Mouse (Mus musculus) midbrain, embryonic 13.5 days (tissue): ENCODE measurements around the gene Btbd6. TPM values are rescaled to one million over a fixed set of nuclear protein-coding genes. Genes with fewer than 3 reads are reported as not detected.

Experiments
- ATAC-seq: fragments of 200-750 bp; cut with Nextera tagmentation; 2 replicates; pipeline ENCODE4 v1.8.0; 2017; ENCODE audit warnings: mild to moderate bottlenecking, moderate TSS enrichment, moderate library complexity
- H3K27ac ChIP-seq: fragments of 300-500 bp; sonication (generic); 2 replicates; pipeline ENCODE4 v1.5.1; 2015; ENCODE audit warnings: inconsistent platforms, mild to moderate bottlenecking, moderate library complexity
- H3K27me3 ChIP-seq: fragments of 300-500 bp; sonication (generic); 2 replicates; pipeline ENCODE4 v1.6.1; 2015; ENCODE audit warnings: mild to moderate bottlenecking, inconsistent platforms
- H3K36me3 ChIP-seq: fragments of 300-500 bp; sonication (generic); 2 replicates; pipeline ENCODE4 v1.6.1; 2015; ENCODE audit warnings: mild to moderate bottlenecking, inconsistent platforms
- H3K4me1 ChIP-seq: fragments of 300-500 bp; sonication (generic); replicated peaks from 2 replicates; pipeline ENCODE4 v1.6.1; 2015; ENCODE audit warnings: inconsistent platforms
- H3K4me2 ChIP-seq: fragments of 300-500 bp; sonication (generic); replicated peaks from 2 replicates; pipeline ENCODE4 v1.6.1; 2015; ENCODE audit warnings: moderate library complexity, mild to moderate bottlenecking, inconsistent platforms
- H3K4me3 ChIP-seq: fragments of 300-500 bp; sonication (generic); replicated peaks from 2 replicates; pipeline ENCODE4 v1.5.1; 2015; ENCODE audit warnings: mild to moderate bottlenecking, inconsistent platforms
- H3K9ac ChIP-seq: fragments of 300-500 bp; sonication (generic); replicated peaks from 2 replicates; pipeline ENCODE4 v1.6.1; 2015; ENCODE audit warnings: mild to moderate bottlenecking, inconsistent platforms
- H3K9me3 ChIP-seq: fragments of 300-500 bp; sonication (generic); 2 replicates; pipeline ENCODE4 v1.6.1; 2016; ENCODE audit warnings: mild to moderate bottlenecking, inconsistent platforms
- WGBS: fragments of 180-500 bp; shearing (Covaris S2); methylation state at CpG from one replicate; pipeline ENCODE4 v1.1.7; 2015; 5-methylcytosine and 5-hydroxymethylcytosine counted together
- polyA plus RNA-seq: library from polyadenylated mRNA; unstranded; fragments of >200 nt; fragmentation: Nextera tagmentation; extraction: Ambion mirVana; gene quantifications from 2 replicates; pipeline ENCODE4 v1.2.1, GENCODE M21; 2015

Gene Btbd6
- polyA plus RNA-seq, 1 experiment from 2014 or later = 37.8 TPM

DNA sequence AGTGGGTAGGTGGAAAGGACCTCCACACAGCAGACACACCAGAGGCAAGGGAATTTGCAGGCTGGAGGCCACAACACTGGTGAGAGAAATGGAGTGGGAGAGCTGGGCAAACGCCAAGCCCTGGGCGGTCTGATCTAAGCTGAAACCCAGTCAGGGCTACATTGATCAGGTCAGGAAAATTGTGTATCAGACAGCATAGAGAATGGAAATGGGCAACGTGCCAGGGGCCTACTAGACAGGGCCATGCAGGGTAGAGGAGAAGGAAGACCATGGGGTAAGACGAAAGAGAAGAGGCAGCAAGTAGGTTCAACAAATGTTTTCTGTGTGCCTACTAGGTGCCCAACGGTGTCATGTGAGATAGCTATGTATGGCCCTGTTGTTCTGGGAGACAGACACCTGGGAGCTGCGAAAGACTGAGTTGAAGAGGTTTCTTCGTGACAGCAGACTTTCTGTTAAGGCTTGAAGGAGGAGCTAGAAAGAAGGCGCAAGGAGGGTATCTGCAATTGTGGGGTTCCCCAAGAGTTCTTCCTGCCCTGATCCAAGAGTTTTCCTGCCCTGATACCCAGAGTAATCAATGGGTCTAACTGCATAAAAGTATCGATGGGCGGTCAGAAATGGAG is 35.0 kb upstream of the Btbd6 start:
- H3K27ac ChIP-seq = no peak overlapping the region

DNA sequence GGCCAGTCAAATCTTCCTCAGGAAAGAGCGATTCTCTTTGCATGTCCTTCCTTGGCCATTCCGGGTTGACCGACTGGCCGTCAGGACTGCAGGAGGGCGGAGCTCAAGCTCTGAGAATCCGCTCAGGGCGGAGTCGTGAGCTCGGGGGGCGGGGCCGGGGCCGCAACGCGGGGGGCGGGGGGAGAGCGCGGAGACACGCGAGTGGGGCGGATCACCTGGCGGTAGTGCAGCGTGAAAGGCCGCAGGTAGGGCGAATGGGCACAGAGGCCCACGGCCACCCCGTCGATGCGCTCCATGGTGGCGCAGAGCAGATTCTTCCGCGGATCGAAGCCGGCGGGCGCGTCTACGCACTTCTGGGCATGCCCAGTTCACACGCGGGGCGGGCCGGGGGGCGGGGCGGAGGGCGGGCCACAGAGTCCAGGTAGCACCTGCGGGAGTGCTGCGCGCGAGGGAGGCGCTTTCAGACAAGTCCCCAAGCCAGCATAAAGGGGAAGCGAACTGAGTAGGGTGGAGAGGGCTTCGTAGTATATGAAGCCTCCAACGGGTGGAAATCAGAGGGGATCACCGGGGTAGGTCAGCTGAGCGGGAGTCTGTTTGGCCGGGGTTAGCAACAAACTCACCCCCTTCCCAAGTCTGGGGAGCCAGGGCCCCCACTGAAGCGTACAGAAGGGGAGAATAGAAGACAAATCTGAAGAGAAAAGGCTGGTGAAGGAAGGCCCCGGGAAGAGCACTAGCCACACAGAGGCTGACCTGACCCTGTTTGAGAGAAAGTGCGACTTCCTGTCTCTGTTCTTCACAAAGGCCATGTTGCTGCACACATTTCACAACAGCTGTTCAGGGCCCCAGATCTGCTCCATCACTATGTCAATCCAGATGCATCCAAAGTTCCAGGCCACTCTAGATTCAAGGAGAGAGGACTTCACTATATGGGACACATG is 34.2 kb upstream of the Btbd6 start, which contains the start of gene Nudt14:
Gene Nudt14 (minus strand): TSS at position 349 of the 938 bp plus-strand sequence.
- peak within 1 kb of the TSS; percentile 65 for H3K4me2 ChIP-seq

More for the DNA sequence above, 35.0 kb upstream of the Btbd6 start:
- peak; percentile 9; the same call in 1 of the 2 replicates for ATAC-seq
- peak overlapping the region; percentile 80 for H3K9ac ChIP-seq
- peak overlapping the region; percentile 73 for H3K4me3 ChIP-seq
- 50% methylated on average over 10 of the region's 10 CpGs for WGBS
- H3K4me1 ChIP-seq = peaks cover 41% of the 10 kb centered on the region
- H3K4me2 ChIP-seq = peak overlapping the region; percentile 65
- no peaks in the 10 kb centered on the region for H3K9me3 ChIP-seq
- no peaks in the 10 kb centered on the region for H3K36me3 ChIP-seq
- H3K27me3 ChIP-seq = no peaks in the 10 kb centered on the region

DNA sequence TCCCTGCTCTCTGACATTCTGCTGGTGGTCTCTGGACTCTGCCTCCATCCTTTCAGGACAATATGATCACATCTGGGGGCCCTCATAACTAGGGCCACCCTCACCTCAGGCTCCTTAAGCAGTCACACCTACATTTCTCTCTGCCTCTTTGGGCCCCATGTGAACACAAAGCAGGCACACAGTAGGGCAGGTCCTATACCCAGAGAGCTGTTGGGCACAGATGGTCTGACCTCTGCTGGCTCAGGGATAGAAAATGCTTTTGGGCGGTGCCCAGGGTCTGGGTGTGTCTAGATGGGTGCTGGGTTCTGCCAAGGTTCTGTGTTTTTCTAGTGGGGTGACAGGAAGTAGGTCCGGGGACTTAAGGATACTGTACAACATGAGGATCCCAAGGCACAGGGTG is 32.6 kb upstream of the Btbd6 start:
- 90% methylated on average over 2 of the region's 2 CpGs for WGBS
- Histone ChIP-seq H3K4me3 (no peak overlapping the region), H3K9ac (no peak overlapping the region), H3K27ac (no peak overlapping the region), H3K9me3 (no peaks in the 10 kb centered on the region), H3K4me1 (peaks cover 34% of the 10 kb centered on the region), H3K27me3 (no peaks in the 10 kb centered on the region), H3K4me2 (no peak overlapping the region), H3K36me3 (no peaks in the 10 kb centered on the region)
- no peak for ATAC-seq

More for the DNA sequence above, 34.2 kb upstream of the Btbd6 start, which contains the start of gene Nudt14:
- 3% methylated on average over 54 of the region's 58 CpGs for WGBS
- peak within 1 kb of the TSS; percentile 73 for H3K4me3 ChIP-seq
- H3K27ac ChIP-seq = no peak within 1 kb of the TSS
- H3K9ac ChIP-seq = peak within 1 kb of the TSS; percentile 80
- H3K4me1 ChIP-seq = peaks cover 41% of the 10 kb centered on the region
- H3K9me3 ChIP-seq = no peaks in the 10 kb centered on the region
- H3K36me3 ChIP-seq = no peaks in the 10 kb centered on the region
- peak; percentile 76 for ATAC-seq
- no peaks in the 10 kb centered on the region for H3K27me3 ChIP-seq

DNA sequence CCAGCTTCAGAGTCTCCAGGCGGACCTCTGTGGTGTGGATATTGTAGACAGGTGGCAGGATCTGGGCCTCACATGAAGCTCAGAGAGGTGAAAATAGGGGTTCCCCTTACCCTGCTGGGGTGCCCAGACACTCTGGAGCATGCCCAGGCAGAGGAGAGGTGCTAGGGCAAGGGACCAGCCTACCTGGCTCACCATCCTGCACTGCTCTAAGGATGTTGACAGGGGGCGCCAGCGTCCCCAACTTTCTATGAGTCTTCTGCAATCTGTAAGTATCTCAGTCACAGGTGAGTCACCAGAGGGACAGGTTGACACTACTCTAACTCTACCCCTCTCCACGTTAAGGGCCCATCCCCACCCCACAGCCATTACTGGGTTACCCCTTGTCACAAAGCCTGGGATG is 29.0 kb upstream of the Btbd6 start:
- no peaks in the 10 kb centered on the region for H3K36me3 ChIP-seq
- no peak overlapping the region for H3K4me2 ChIP-seq
- no peaks in the 10 kb centered on the region for H3K9me3 ChIP-seq
- H3K4me1 ChIP-seq = peaks cover 28% of the 10 kb centered on the region
- H3K27me3 ChIP-seq = no peaks in the 10 kb centered on the region
- no peak for ATAC-seq
- H3K4me3 ChIP-seq = no peak overlapping the region
- H3K27ac ChIP-seq = no peak overlapping the region
- H3K9ac ChIP-seq = no peak overlapping the region
- 29% methylated on average over 4 of the region's 4 CpGs for WGBS

DNA sequence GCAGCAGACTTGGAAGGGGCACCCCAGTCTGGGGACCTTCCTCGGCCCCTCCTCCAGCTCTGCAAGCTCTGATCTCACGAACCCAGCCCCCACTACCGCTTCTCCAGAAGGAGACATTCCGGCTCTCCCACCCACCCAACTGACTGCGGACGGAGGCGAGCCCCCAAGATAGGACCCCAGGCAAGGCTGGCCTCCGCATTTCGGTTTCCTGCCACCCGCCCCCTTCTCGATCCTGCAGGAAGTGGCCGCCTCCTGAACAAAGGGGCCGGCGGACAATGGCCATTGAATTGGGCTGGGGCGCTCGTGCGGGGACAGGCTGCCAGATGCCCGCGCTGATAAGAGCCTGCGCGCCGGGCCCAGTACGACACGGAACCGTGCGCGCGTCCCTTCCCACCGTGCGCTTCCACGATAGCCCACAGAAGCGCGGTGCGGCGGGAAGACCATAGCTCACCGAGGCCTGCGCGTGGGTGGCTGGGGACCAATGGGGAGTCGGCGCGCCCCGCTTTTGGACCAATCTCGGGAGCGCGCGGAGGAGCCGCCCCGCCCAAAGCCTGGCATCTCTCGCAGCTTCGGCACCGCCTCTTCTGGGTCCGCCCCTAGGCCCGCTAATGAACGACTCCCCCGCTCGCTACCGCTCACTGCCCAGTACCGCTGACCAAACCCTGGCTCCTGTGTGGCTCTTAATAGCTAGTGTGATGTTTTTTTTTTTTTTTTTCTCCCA is 26.1 kb upstream of the Btbd6 start:
- H3K4me2 ChIP-seq = peak overlapping the region; percentile 80
- no peaks in the 10 kb centered on the region for H3K27me3 ChIP-seq
- peak; percentile 89 for ATAC-seq
- H3K36me3 ChIP-seq = no peaks in the 10 kb centered on the region
- peak overlapping the region; percentile 91 for H3K27ac ChIP-seq
- H3K4me3 ChIP-seq = peak overlapping the region; percentile 52
- H3K9ac ChIP-seq = peak overlapping the region; percentile 82
- H3K4me1 ChIP-seq = peaks cover 26% of the 10 kb centered on the region
- WGBS = under 1% methylated on average over 58 of the region's 58 CpGs
- H3K9me3 ChIP-seq = no peaks in the 10 kb centered on the region

DNA sequence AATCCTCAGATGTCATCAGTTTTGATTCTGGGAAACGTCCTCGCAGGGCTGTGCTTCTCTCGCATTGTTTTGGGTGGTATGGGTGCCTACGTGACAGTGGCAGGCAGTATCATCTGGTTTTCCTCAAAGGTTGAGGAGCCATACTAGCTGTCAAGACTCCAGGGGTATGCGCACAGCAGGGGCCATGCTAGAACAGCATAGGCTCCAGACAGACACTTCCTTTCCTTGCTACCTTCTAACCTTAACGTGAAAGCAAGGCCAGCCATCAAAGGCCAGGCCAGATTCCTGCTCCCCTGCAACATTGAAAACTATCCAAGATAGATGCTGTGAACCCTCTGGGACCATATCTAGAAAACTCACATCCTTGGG is 25.5 kb upstream of the Btbd6 start:
- no peaks in the 10 kb centered on the region for H3K27me3 ChIP-seq
- H3K9me3 ChIP-seq = no peaks in the 10 kb centered on the region
- H3K4me1 ChIP-seq = peaks cover 26% of the 10 kb centered on the region
- peak overlapping the region; percentile 82 for H3K9ac ChIP-seq
- peak overlapping the region; percentile 52 for H3K4me3 ChIP-seq
- H3K4me2 ChIP-seq = peak overlapping the region; percentile 80
- 8% methylated on average over 6 of the region's 6 CpGs for WGBS
- peak overlapping the region; percentile 91 for H3K27ac ChIP-seq
- peak; percentile 44 for ATAC-seq
- H3K36me3 ChIP-seq = no peaks in the 10 kb centered on the region

DNA sequence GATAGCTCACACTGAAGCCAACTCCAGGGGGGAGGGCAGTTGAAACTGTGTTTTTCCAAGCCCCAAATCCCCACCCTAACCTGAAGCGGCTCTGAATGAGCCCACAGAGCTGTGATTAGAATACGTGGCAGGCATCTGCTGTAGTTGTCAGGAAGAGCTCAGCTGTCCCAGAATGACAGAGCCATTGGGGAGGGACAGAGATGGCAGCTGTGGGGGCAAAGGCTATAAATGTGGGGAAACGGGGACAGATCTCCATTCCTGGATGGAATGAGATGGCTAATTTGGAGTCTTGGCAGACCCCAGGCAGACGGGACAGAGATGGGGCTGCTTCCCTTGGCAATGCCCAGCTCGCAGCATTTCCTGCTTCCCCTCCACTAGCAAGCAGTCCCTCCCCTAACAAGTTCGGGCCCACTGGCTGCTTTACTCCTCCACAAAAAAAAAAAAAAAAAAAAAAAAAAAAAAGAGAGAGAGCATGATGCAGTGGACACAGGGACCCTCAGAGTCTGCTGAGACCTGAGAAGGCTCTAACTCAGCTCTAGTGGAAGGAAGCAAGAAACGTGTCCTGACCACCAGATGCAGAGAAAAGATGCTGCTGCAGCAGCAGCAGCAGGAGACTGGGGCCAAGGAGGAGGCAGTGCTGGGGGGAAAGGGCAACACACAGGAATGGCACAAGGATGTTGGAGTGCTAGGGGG is 25.0 kb upstream of the Btbd6 start:
- no peak for ATAC-seq
- 25% methylated on average over 7 of the region's 7 CpGs for WGBS
- Histone ChIP-seq H3K9me3 (no peaks in the 10 kb centered on the region), H3K9ac (peak overlapping the region; percentile 82), H3K4me3 (no peak overlapping the region; the same call in 1 of the 2 replicates), H3K4me2 (peak overlapping the region; percentile 80), H3K4me1 (peaks cover 26% of the 10 kb centered on the region), H3K27me3 (no peaks in the 10 kb centered on the region), H3K27ac (peak overlapping the region; percentile 91), H3K36me3 (no peaks in the 10 kb centered on the region)

DNA sequence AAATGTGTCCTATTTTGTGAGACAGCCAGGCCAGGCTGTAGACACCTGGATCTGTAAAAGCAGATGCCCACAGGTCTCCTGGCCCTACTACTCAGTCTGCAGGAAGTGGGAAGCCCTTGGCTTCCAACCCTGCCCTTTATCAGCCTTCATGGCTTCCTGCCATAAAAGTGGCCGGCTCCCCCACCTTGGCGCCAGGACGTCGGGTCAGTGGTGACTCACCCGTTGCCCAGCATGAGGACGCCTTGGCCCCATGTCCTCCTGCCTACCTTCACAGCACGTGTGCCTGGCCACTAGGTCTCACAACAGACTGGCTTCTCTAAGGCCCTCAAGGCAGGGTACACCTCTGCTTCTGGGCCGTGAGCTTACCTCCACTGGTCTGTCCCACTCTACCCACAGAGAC is 23.8 kb upstream of the Btbd6 start:
- no peak overlapping the region for H3K4me3 ChIP-seq
- H3K9me3 ChIP-seq = no peaks in the 10 kb centered on the region
- no peak overlapping the region for H3K4me2 ChIP-seq
- WGBS = 78% methylated on average over 8 of the region's 8 CpGs
- no peaks in the 10 kb centered on the region for H3K27me3 ChIP-seq
- no peaks in the 10 kb centered on the region for H3K36me3 ChIP-seq
- ATAC-seq = no peak
- H3K27ac ChIP-seq = no peak overlapping the region
- H3K9ac ChIP-seq = no peak overlapping the region
- H3K4me1 ChIP-seq = peaks cover 26% of the 10 kb centered on the region

DNA sequence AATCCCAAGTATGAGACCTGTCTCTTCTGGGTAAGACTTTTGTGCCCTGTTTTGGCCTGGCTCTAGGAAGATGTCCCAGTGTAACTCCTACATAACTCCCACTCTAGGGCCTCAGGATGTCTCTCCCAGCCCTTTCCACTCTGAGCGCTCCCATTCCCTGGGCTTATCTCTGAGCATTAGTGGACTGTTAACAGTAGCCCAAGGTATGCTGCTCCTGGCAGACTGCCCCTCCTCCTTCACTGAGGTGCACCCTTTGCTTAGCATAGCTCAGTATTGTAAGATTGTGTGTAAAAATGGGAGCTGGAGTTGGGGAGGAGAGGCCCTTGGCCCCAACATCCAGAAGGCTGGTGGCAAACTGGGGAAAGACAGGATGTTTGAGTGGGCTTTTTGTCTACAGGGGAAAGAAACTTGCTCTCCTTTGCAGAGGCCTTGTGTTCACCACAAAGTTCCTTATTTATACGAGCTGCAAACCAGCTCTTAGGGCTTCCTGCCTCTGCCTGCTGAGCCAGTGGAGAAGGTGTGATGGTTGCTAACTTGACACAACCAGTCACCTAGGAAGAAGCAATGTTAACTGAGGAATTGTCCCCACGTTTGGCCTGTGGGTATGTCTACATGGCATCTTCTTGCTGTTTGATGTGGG is 23.2 kb upstream of the Btbd6 start:
- no peaks in the 10 kb centered on the region for H3K9me3 ChIP-seq
- ATAC-seq = no peak
- no peak overlapping the region for H3K27ac ChIP-seq
- no peaks in the 10 kb centered on the region for H3K36me3 ChIP-seq
- WGBS = 88% methylated on average over 3 of the region's 3 CpGs
- H3K9ac ChIP-seq = no peak overlapping the region
- H3K4me3 ChIP-seq = no peak overlapping the region
- H3K4me1 ChIP-seq = peaks cover 26% of the 10 kb centered on the region
- H3K4me2 ChIP-seq = no peak overlapping the region
- H3K27me3 ChIP-seq = no peaks in the 10 kb centered on the region

DNA sequence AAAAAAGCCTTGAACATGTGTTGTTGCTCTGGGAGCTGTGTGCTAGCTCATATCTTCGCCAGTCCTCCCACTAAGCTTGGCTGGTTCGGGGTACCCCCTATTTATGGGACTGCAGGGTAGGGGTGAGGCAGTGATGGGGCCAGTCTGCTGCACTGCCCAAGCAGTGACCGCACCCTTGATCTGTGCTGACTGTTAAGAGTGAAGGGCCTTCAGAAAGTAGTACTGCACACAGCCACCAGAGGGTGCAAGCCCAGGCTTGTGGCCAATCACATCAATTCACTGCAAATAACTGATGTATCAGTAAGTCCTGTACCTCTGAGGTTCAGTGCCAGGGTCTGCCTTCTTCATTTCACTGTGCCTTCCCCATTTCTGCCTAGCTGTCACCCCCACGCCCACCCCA is 20.5 kb upstream of the Btbd6 start:
- no peak overlapping the region for H3K27ac ChIP-seq
- peak; percentile 59; the same call in 1 of the 2 replicates for ATAC-seq
- H3K36me3 ChIP-seq = peaks cover 15% of the 10 kb centered on the region

DNA sequence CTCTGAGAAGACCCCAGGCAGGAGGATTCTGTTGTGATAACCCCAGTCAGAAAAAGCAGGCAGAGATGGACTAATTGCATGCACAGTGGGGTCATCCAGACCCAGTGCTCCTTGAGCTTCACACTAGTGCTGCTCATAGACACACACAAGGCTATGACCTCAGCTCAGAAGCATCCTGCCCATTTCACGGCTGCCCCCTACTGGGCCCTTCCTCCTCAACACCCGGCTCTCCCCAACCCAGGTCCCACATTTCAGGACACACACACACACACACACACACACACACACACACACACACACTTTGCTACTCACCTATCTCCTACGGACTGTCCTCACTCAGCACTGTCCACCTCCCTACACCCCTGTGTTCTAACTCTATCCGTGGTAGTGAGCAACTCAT is 18.0 kb upstream of the Btbd6 start:
- Histone ChIP-seq H3K27me3 (no peaks in the 10 kb centered on the region), H3K9me3 (no peaks in the 10 kb centered on the region), H3K4me1 (no peaks in the 10 kb centered on the region), H3K9ac (no peak overlapping the region), H3K4me2 (no peak overlapping the region), H3K36me3 (peaks cover 40% of the 10 kb centered on the region), H3K4me3 (no peak overlapping the region), H3K27ac (no peak overlapping the region)
- ATAC-seq = peak; percentile 14; the same call in 1 of the 2 replicates
- 46% methylated on average over 4 of the region's 4 CpGs for WGBS

More for the DNA sequence above, 20.5 kb upstream of the Btbd6 start:
- Histone ChIP-seq H3K4me2 (no peak overlapping the region), H3K27me3 (no peaks in the 10 kb centered on the region), H3K9ac (no peak overlapping the region), H3K9me3 (no peaks in the 10 kb centered on the region), H3K4me3 (no peak overlapping the region), H3K4me1 (peaks cover 12% of the 10 kb centered on the region)
- 32% methylated on average over 4 of the region's 4 CpGs for WGBS
